Mouse (Mus musculus): ENCODE data around the gene Nkain2. TPM values are rescaled to one million over a fixed set of nuclear protein-coding genes. Genes with fewer than 3 reads are reported as not detected.
"Not testable (repeated sequence)": the region's sequence is repeated elsewhere in the genome, so short reads cannot be mapped to it uniquely, and the experiment has no call there.

The Nkain2 gene
- polyA plus RNA-seq, 1 experiment from 2014 or later: 1.0 TPM

GRCm38 (mm10) chr10:32796215-32796614 lies 94.0 kb downstream of the Nkain2 start:
- H3K4me3 ChIP-seq (replicated peaks; ENCODE audit: low read length): no peak overlapping the region
- no peak overlapping the region for H3K27ac ChIP-seq (ENCODE audit: low read length)
- 70% methylated on average over 2 of the region's 2 CpGs for WGBS
- no peaks in the 10 kb centered on the region for H3K36me3 ChIP-seq (ENCODE audit: control insufficient read depth, insufficient read depth, low read length)
- no peak for ATAC-seq (ENCODE audit: insufficient read depth, low FRiP score)
- H3K9me3 ChIP-seq (replicated peaks; ENCODE audit: control insufficient read depth, low read length): no peaks in the 10 kb centered on the region
- H3K4me1 ChIP-seq (ENCODE audit: control insufficient read depth, insufficient read depth, low read length): no peaks in the 10 kb centered on the region
- H3K4me2 ChIP-seq (ENCODE audit: low read depth, low read length): no peak overlapping the region
- no peaks in the 10 kb centered on the region for H3K27me3 ChIP-seq (ENCODE audit: control insufficient read depth, insufficient read depth, low read length)
- H3K9ac ChIP-seq (ENCODE audit: low read length): no peak overlapping the region

- no peaks in the 10 kb centered on the region for H3K9me3 ChIP-seq (replicated peaks; ENCODE audit: control insufficient read depth, low read length)
- no peaks in the 10 kb centered on the region for H3K4me1 ChIP-seq (ENCODE audit: control insufficient read depth, insufficient read depth, low read length)
- H3K36me3 ChIP-seq (ENCODE audit: control insufficient read depth, insufficient read depth, low read length): no peaks in the 10 kb centered on the region
These were observed 99.7 kb downstream of the Nkain2 start for GRCm38 (mm10) chr10:32790541-32790940.

DNA sequence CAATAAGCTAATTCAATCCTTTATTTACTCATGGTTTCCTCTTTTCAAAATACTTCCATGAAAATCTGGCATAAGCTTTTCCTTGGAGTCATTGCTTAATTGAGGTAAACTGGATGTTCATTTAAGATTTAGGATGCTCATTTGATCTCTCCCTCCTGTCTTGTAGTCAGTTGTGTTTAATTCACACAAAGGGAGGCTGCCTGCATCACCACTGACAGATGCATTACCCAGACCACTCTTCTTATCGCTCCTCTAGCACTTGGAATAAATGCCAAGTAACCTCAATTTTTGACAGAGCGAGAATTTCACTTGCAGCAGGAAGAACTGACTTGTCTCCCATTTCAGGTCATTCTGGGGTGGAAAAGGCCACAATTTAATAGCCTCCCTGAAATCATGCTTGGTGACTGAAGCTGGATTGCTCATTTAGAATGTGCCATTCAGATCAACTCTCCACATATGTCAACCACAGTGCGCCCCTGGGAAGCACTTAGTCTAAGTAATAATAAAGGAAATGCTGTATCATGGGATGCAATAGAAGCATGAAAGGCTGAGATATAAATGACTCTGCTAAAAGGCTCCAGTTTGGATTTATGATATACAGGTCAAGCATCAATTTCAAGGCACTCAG lies 107.4 kb downstream of the Nkain2 start:
- Histone ChIP-seq H3K4me1 (ENCODE audit: control insufficient read depth, insufficient read depth, low read length) (no peaks in the 10 kb centered on the region), H3K4me2 (ENCODE audit: low read depth, low read length) (no peak overlapping the region), H3K9me3 (replicated peaks; ENCODE audit: control insufficient read depth, low read length) (no peaks in the 10 kb centered on the region), H3K27ac (ENCODE audit: low read length) (no peak overlapping the region), H3K9ac (ENCODE audit: low read length) (no peak overlapping the region), H3K27me3 (ENCODE audit: control insufficient read depth, insufficient read depth, low read length) (no peaks in the 10 kb centered on the region), H3K4me3 (replicated peaks; ENCODE audit: low read length) (no peak overlapping the region), H3K36me3 (ENCODE audit: control insufficient read depth, insufficient read depth, low read length) (no peaks in the 10 kb centered on the region)
- WGBS: 53% methylated on average over 3 of the region's 3 CpGs
- no peak for ATAC-seq (ENCODE audit: insufficient read depth, low FRiP score)

More at GRCm38 (mm10) chr10:32790541-32790940, 99.7 kb downstream of the Nkain2 start:
- Histone ChIP-seq H3K27ac (ENCODE audit: low read length) (no peak overlapping the region), H3K4me2 (ENCODE audit: low read depth, low read length) (no peak overlapping the region), H3K27me3 (ENCODE audit: control insufficient read depth, insufficient read depth, low read length) (no peaks in the 10 kb centered on the region), H3K4me3 (replicated peaks; ENCODE audit: low read length) (no peak overlapping the region), H3K9ac (ENCODE audit: low read length) (no peak overlapping the region)
- ATAC-seq (ENCODE audit: insufficient read depth, low FRiP score): no peak

- no peak overlapping the region for H3K4me2 ChIP-seq (ENCODE audit: low read depth, low read length)
- no peak overlapping the region for H3K4me3 ChIP-seq (replicated peaks; ENCODE audit: low read length)
- H3K27ac ChIP-seq (ENCODE audit: low read length): no peak overlapping the region
- 86% methylated on average over 2 of the region's 2 CpGs for WGBS
- no peaks in the 10 kb centered on the region for H3K27me3 ChIP-seq (ENCODE audit: control insufficient read depth, insufficient read depth, low read length)
- H3K4me1 ChIP-seq (ENCODE audit: control insufficient read depth, insufficient read depth, low read length): no peaks in the 10 kb centered on the region
- no peak for ATAC-seq (ENCODE audit: insufficient read depth, low FRiP score)
- no peaks in the 10 kb centered on the region for H3K9me3 ChIP-seq (replicated peaks; ENCODE audit: control insufficient read depth, low read length)
- no peak overlapping the region for H3K9ac ChIP-seq (ENCODE audit: low read length)
- H3K36me3 ChIP-seq (ENCODE audit: control insufficient read depth, insufficient read depth, low read length): no peaks in the 10 kb centered on the region
These were observed 151.3 kb downstream of the Nkain2 start for GRCm38 (mm10) chr10:32738989-32739388.

DNA sequence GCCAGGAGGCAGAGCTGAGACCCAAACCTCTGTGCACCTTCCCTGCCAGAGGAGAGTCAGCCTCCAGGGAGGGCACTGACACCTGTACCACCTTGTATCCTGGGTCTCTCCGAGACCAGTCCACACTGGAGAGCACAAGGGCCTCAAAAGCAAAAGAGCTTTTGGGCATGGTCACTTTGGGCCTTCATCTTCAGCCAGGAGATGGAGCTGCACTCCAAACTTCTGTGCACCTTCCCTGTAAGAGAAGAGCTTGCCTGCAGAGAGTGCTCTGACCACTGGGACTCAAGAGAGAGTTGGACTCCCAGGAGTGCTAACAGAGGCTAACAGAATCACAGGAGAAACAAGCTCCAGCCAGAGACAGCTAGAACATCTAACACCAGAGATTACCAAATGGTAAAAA lies 183.7 kb downstream of the Nkain2 start:
- H3K27me3 ChIP-seq (ENCODE audit: control insufficient read depth, insufficient read depth, low read length); H3K9me3 ChIP-seq (replicated peaks; ENCODE audit: control insufficient read depth, low read length); H3K4me2 ChIP-seq (ENCODE audit: low read depth, low read length); H3K27ac ChIP-seq (ENCODE audit: low read length); H3K36me3 ChIP-seq (ENCODE audit: control insufficient read depth, insufficient read depth, low read length); H3K4me3 ChIP-seq (replicated peaks; ENCODE audit: low read length); ATAC-seq (ENCODE audit: insufficient read depth, low FRiP score); H3K9ac ChIP-seq (ENCODE audit: low read length); H3K4me1 ChIP-seq (ENCODE audit: control insufficient read depth, insufficient read depth, low read length): not testable (repeated sequence)
- WGBS: 68% methylated on average over 1 of the region's 1 CpGs

DNA sequence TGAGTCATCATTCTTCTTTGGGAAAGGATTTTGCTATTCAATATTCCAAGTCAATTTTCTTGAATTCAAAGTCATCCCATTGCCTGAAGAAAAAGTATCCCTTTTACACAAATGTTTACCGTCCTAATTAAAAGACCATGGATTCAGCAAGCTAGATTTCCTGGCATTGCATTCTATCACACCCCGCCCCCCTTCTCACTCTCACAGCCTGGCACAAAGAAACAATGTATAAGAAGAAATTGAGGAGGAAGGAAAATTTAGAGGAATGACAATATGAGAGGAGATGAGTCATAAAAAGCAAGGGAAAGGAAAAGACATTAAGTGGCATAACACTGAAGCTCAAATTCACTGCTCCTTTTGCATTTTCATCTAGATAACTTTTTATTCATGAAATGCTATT lies 193.6 kb downstream of the Nkain2 start:
- no peaks in the 10 kb centered on the region for H3K36me3 ChIP-seq (ENCODE audit: control insufficient read depth, insufficient read depth, low read length)
- no peak overlapping the region for H3K27ac ChIP-seq (ENCODE audit: low read length)
- no peak for ATAC-seq (ENCODE audit: insufficient read depth, low FRiP score)
- H3K27me3 ChIP-seq (ENCODE audit: control insufficient read depth, insufficient read depth, low read length): no peaks in the 10 kb centered on the region
- H3K4me3 ChIP-seq (replicated peaks; ENCODE audit: low read length): no peak overlapping the region
- H3K9me3 ChIP-seq (replicated peaks; ENCODE audit: control insufficient read depth, low read length): no peaks in the 10 kb centered on the region
- no peak overlapping the region for H3K9ac ChIP-seq (ENCODE audit: low read length)
- 86% methylated on average over 2 of the region's 2 CpGs for WGBS
- H3K4me1 ChIP-seq (ENCODE audit: control insufficient read depth, insufficient read depth, low read length): no peaks in the 10 kb centered on the region
- H3K4me2 ChIP-seq (ENCODE audit: low read depth, low read length): no peak overlapping the region

DNA sequence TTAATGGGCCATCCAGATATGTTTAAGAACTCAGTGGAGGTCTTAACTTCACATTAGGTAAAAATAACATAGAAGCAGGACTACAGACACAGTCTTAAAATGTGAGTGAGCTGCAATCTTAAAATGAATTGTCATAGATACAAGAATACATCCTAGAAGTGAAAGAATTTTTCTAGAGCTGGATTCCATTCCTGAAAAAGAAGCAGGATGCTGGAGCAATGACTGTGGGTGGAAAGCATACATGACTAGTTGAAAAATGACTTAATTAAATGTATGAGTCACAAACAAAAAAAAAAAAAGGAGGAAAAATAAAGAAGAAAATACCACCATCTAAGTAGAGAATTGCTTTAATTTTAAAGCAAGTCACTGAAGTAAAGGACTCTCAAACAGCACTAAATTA lies 205.7 kb downstream of the Nkain2 start:
- Histone ChIP-seq H3K9ac (ENCODE audit: low read length) (no peak overlapping the region), H3K4me1 (ENCODE audit: control insufficient read depth, insufficient read depth, low read length) (no peaks in the 10 kb centered on the region), H3K27me3 (ENCODE audit: control insufficient read depth, insufficient read depth, low read length) (no peaks in the 10 kb centered on the region), H3K4me2 (ENCODE audit: low read depth, low read length) (no peak overlapping the region), H3K9me3 (replicated peaks; ENCODE audit: control insufficient read depth, low read length) (no peaks in the 10 kb centered on the region), H3K36me3 (ENCODE audit: control insufficient read depth, insufficient read depth, low read length) (no peaks in the 10 kb centered on the region), H3K4me3 (replicated peaks; ENCODE audit: low read length) (no peak overlapping the region), H3K27ac (ENCODE audit: low read length) (no peak overlapping the region)
- no peak for ATAC-seq (ENCODE audit: insufficient read depth, low FRiP score)

- ATAC-seq (ENCODE audit: insufficient read depth, low FRiP score): no peak
- no peaks in the 10 kb centered on the region for H3K4me1 ChIP-seq (ENCODE audit: control insufficient read depth, insufficient read depth, low read length)
- 76% methylated on average over 3 of the region's 3 CpGs for WGBS
These were observed 250.0 kb downstream of the Nkain2 start for GRCm38 (mm10) chr10:32640256-32640655.

GRCm38 (mm10) chr10:32639173-32639572 lies 251.1 kb downstream of the Nkain2 start:
- no peak overlapping the region for H3K4me2 ChIP-seq (ENCODE audit: low read depth, low read length)

More at GRCm38 (mm10) chr10:32640256-32640655, 250.0 kb downstream of the Nkain2 start:
- H3K27ac ChIP-seq (ENCODE audit: low read length): no peak overlapping the region
- no peak overlapping the region for H3K9ac ChIP-seq (ENCODE audit: low read length)
- H3K4me3 ChIP-seq (replicated peaks; ENCODE audit: low read length): no peak overlapping the region
- H3K9me3 ChIP-seq (replicated peaks; ENCODE audit: control insufficient read depth, low read length): no peaks in the 10 kb centered on the region
- no peaks in the 10 kb centered on the region for H3K27me3 ChIP-seq (ENCODE audit: control insufficient read depth, insufficient read depth, low read length)
- H3K4me2 ChIP-seq (ENCODE audit: low read depth, low read length): no peak overlapping the region
- H3K36me3 ChIP-seq (ENCODE audit: control insufficient read depth, insufficient read depth, low read length): no peaks in the 10 kb centered on the region

DNA sequence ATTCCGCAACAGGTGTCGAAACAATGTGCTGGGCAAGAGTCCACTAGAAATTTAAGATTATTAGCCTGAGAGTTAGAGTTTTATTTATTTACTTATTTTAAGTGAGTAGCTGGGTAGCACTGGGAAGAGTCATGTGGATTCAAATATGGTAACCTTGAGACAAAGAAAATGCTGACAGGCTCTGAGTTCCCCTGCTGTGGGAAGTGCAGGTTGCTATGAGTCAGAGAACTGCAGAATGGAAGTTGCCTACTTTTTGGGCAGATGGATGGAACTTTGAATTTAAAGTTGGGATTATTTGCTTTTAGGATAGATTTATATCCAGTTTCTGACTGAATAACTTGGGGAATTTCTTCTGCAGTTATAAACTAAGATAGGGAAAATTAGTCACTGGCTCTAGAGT lies 259.2 kb downstream of the Nkain2 start:
- H3K36me3 ChIP-seq (ENCODE audit: control insufficient read depth, insufficient read depth, low read length): no peaks in the 10 kb centered on the region
- no peak overlapping the region for H3K27ac ChIP-seq (ENCODE audit: low read length)
- no peak overlapping the region for H3K4me3 ChIP-seq (replicated peaks; ENCODE audit: low read length)
- H3K9ac ChIP-seq (ENCODE audit: low read length): no peak overlapping the region
- H3K9me3 ChIP-seq (replicated peaks; ENCODE audit: control insufficient read depth, low read length): no peaks in the 10 kb centered on the region
- H3K4me1 ChIP-seq (ENCODE audit: control insufficient read depth, insufficient read depth, low read length): no peaks in the 10 kb centered on the region
- no peaks in the 10 kb centered on the region for H3K27me3 ChIP-seq (ENCODE audit: control insufficient read depth, insufficient read depth, low read length)
- no peak overlapping the region for H3K4me2 ChIP-seq (ENCODE audit: low read depth, low read length)
- ATAC-seq (ENCODE audit: insufficient read depth, low FRiP score): no peak
- 95% methylated on average over 2 of the region's 2 CpGs for WGBS

More at GRCm38 (mm10) chr10:32639173-32639572, 251.1 kb downstream of the Nkain2 start:
- no peak for ATAC-seq (ENCODE audit: insufficient read depth, low FRiP score)
- no peaks in the 10 kb centered on the region for H3K27me3 ChIP-seq (ENCODE audit: control insufficient read depth, insufficient read depth, low read length)
- H3K4me1 ChIP-seq (ENCODE audit: control insufficient read depth, insufficient read depth, low read length): no peaks in the 10 kb centered on the region
- H3K27ac ChIP-seq (ENCODE audit: low read length): no peak overlapping the region
- H3K4me3 ChIP-seq (replicated peaks; ENCODE audit: low read length): no peak overlapping the region
- H3K9me3 ChIP-seq (replicated peaks; ENCODE audit: control insufficient read depth, low read length): no peaks in the 10 kb centered on the region
- no peak overlapping the region for H3K9ac ChIP-seq (ENCODE audit: low read length)
- no peaks in the 10 kb centered on the region for H3K36me3 ChIP-seq (ENCODE audit: control insufficient read depth, insufficient read depth, low read length)

Measured in stomach, embryonic 16.5 days (tissue).